Mouse (Mus musculus) erythroblast, embryonic 14.5 days (primary cell): Measurements from ENCODE around the gene Mcpt8.

ENCODE experiments used
- GATA1 ChIP-seq: IDR thresholded peaks from 2 replicates; pipeline ENCODE4 v1.6.1; 2012; ENCODE audit warnings: low read length, inconsistent platforms, mixed read lengths
- TAL1 ChIP-seq: IDR thresholded peaks from 3 replicates; pipeline ENCODE4 v1.6.1; 2012; ENCODE audit warnings: low read length, inconsistent platforms, mixed read lengths

GRCm38 (mm10) chr14:56098940-56099339 lies 13.9 kb upstream of the Mcpt8 start:
- no peak for TF ChIP-seq TAL1
- TF ChIP-seq GATA1: no peak
